Mouse (Mus musculus) testis, adult 2 months (tissue): ENCODE measurements at regions not wholly inside any gene's neighbourhood (a gene's known extent, or its start where the extent isn't known, plus 50 kb on each side); places are given as distances from the start of the nearest gene placed in this dataset.

Source experiments
- CTCF ChIP-seq: fragments of 200-500 bp; IDR thresholded peaks from 2 replicates; pipeline ENCODE4 v1.5.1; 2012; ENCODE audit warnings: low read depth, mild to moderate bottlenecking, inconsistent platforms, low read length, moderate library complexity; ENCODE audit not compliant: control insufficient read depth, insufficient read depth, insufficient replicate concordance
- POLR2A ChIP-seq: fragments of 200-500 bp; IDR thresholded peaks from 2 replicates; pipeline ENCODE4 v1.6.1; 2012; ENCODE audit warnings: low read depth, mild to moderate bottlenecking, inconsistent platforms, low read length, moderate library complexity; ENCODE audit not compliant: control insufficient read depth

GRCm38 (mm10) chr14:106608341-106608927, 502.4 kb downstream of the Trim52 start:
- TF ChIP-seq CTCF (no peak), POLR2A (no peak)
